Mouse (Mus musculus) layer of hippocampus, postnatal 10 days (tissue): ENCODE data around the gene Brms1. TPM values are rescaled to one million over a fixed set of nuclear protein-coding genes. Genes with fewer than 3 reads are reported as not detected.
"Not testable (repeated sequence)": the region's sequence is repeated elsewhere in the genome, so short reads cannot be mapped to it uniquely, and the experiment has no call there.

Experiments
- DNase-seq, 2 experiments: peaks; one replicate each; pipeline ENCODE4 v3.0.0; 2021; ENCODE audit warnings: low spot score in 2 of 2
- long read RNA-seq: library from polyadenylated mRNA; stranded (forward); transcript quantifications from one replicate; pipeline ENCODE4 v2.0.0, GENCODE M21; 2023
- total RNA-seq, 2 experiments: library from RNA; stranded (reverse); gene quantifications; 2 replicates each; pipeline ENCODE4 v1.2.3; 2021

Brms1 gene
- 10 to 100 TPM in 1 of 2 experiments, 1 to 10 TPM in 1; 8.7 to 11.9 TPM for total RNA-seq
- long read RNA-seq, transcript Brms1-201 (10 exons, 1,388 nt), result major isoform, 16 of 19 reads
- long read RNA-seq, partial matches to known transcripts, result 1 of 19 reads
- long read RNA-seq, other reads (novel, unspliced or antisense), result 2 of 19 reads

DNA sequence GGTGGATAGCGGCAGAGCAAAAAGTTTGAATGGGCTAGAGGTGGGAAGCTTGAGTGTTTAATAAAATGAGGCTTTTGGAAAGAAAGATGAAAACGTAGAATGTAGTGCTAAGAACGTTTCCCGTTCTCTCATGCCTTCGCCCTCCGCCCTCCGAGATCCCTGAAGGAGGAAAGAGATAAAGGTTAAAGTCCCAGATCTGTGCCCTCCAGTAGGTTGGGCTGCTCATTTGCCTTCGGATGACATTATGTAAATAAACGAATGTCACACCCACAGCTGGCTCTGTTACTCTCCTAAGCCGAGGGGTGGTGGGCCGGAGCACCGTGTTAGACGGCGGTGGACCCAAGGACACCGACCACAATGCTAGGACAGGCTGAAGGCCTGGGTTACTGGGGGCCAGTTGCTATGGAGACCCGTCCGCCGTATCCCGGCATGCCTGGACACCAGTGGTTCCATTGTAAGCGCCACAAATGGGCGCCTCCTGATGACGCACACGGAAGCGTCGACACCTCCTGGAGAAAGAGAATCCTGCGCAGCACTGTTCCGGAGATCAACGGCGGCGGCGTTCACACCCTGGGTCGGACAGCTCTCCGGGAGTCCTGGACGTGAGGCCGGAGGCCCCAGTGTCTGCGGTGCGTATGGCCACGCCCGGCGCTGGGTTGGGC, at the start of gene Brms1:
Gene Brms1, plus strand, starts transcription at position 493 of the 662 bp plus-strand sequence.
- peak; percentile 89 to 92 for DNase-seq

DNA sequence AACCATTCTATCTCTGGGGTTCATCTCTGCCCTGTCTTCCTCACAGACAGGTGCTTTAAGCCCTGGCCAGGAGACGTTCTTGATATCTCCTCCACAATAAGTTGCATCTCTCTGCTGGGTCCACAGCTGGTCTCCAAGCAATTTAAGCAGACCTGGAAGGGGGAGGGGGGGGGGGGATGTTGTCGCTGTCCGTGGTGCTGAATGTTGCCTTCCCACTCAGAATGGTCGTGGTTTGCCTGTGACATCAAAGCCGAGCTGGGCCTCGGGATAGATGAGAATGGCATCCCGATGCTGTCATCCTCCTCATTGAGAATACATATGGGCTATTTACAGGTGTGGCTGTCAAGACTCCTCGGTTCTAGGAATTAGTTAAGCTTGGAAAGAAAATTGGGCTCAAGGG, 48.8 kb upstream of the Brms1 start:
- no peak for DNase-seq

DNA sequence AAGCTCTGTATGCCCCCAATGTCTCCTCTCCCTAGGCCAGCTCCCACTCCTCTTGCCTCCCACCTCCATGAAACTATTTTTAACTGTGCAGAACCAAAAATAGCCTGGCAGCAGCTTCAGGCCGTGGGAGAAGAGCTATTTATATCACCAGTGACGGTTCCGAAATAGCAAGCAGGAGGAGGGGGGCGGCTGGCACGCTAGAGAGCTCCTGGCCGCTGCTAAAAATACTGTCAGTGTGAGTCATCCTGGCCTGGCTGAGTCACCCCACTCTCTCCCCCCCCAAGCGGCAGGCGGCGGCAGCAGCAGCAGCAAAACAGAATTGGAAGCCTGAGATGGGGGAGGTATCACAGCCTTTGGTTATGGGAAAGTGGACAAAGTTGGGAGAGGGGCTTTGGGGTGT, 48.2 kb upstream of the Brms1 start:
- peak; percentile 50 to 70 for DNase-seq

DNA sequence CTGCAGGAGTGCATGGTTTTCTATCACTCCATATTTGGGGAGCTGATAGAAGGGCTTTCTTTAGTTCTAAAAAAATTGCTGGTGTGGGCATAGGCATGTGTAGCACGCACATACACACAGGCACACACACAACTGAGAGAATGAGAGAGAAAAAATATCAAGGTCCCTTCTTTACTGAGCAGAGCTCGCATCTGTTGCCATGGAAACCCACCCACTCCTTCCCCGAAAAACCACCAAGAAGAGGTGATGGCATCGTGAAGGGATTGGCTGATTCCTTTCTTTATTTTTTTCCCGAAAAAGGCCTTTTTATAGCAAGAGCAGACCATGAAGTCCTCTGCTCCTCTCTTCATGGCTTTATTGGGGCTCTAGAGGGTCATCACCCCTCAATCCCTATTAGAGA, 47.1 kb upstream of the Brms1 start:
- DNase-seq, result peak in 1 of 2 experiments; percentile 55

DNA sequence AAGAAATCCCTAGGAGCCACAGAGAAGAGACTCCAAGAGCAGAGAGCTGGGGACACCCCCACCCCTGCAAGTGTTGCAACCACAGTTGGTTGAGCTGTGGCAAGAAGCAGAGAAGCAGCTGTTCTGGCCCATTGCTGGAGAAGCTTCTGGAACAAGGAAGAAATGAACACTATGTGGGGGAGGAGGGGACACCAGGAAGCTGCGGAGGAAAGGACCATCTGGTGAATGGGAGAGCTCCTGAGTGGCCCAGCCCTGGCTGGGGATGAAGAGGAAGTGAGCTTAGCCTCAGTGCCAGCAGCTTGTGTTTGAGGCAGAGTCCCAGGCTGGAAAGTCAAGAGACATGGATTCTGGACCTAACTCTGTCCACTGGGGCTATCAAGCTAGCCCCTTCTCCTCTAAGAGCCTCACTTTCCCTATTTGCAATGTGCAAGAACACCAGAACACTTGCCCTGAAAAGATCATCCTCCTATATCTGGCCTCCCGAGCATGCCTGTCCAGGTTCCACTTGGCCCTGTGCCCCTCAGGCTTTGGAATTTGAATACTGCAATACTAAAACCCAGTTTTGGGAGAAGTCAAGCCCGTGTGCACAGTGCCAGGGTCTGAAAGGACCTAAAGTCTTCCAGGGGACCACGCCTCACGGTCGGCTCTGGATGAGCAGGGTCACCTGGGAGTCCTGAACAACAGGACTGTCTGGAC, 41.6 kb upstream of the Brms1 start:
- no peak for DNase-seq

DNA sequence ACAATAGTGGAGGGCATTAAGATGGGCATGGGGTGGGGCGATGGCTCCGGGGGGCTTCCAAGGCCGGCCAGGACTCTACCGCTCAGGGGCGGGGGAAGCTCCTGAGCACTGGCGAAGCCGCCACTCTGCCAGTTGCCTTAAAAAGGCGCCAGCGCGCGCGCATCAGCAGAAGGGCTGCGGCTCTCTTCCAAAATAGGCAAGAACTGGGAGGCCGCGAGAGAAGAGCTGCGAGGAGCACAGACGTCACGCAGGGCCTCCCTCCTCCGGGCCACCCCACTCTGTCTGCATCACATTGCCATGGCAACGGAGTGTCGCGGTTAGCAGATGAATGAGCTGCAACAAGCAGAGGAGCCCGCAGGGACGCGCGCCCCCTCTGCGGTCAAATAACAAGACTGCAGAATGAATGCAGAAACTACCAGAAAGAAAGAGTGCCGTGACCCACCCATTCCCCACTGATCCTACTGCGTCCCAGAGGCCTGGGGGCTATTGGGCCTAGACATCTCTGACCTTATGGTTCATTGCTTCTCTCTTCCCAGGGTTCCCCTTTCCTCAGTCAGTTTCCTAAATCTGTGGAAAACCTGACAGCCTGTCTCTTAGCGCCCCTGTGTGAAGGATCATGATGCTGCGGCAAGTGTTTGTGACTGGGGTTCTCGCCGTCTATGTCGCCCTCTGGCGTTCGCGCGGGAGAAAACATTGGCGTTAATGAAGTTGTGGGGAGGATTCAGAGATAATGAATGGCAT, 39.3 kb upstream of the Brms1 start:
- peak; percentile 84 to 91 for DNase-seq

DNA sequence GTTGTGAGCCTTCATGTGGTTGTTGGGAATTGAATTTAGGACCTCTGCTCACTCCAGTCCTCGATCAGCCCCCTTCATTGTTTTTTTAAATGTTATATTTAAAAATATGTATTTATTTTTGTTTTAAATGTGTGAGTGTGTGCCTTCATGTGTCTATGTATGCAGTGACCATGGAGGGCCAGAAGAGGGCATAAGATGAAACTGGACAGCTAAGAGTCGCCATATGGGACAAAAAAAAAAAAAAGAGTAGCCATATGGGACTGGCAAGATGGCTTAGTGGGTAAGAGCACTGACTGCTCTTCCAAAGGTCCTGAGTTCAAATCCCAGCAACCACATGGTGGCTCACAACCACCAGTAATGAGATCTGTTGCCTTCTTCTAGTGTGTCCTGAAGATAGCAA, 37.5 kb upstream of the Brms1 start:
- not testable (repeated sequence) for DNase-seq

DNA sequence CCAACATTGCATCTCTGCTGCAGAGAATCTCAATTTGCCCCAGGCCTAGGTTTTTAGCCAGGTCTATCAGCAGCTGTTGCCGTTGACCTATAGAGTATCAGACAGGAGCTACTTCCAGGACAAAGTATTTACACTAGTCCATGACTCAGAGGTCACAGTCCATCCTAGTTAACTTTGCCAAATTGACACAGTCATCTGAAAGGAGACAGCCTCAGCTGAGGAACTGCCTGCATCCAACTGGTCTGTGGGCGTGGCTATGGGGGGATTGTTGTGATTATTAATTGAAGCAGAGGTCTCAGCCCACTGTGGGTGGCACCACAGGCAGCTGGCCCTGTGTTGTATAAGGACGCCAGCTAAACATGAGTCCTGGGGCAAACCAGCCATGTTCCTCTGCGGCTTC, 36.2 kb upstream of the Brms1 start:
- no peak for DNase-seq

DNA sequence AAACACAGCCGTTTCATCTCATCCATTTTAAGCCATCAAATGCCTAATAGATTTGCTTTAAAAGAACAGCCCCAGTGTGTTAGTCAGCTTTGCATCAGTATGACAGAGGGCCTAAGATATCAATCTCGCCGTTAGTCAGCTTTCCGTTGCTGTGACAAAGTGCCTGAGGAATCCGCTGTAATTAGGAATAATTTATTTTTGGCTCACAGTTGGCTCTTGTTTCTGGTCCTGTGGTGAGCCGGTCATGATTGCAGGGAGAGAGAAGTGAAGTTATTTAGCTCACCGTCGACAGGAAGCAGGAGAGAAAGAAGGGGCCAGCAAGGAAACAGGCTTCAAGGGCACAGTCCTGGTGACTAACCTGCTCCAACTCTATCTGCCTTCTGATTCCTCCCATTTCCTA, 28.0 kb upstream of the Brms1 start:
- DNase-seq, result no peak

DNA sequence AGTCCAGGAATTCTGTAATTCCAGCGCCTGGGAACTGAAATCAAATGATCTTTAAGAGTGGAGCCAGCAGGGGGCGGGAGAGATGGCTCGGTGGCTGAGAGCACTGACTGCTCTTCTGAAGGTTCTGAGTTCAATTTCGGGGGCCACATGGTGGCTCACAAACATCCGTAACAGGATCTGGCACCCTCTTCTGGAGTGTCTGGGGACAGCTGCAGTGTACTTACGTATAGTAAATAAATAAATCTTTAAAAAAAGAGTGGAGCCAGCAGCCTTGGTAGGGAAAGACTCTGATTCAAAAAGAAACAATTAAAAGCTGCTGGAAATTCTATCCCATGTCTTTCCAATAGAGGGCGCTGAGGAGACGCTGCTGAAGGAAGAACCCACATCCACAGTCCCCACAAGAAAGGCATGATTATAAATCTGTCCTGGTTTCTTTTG, 26.2 kb upstream of the Brms1 start:
- DNase-seq, result no peak

DNA sequence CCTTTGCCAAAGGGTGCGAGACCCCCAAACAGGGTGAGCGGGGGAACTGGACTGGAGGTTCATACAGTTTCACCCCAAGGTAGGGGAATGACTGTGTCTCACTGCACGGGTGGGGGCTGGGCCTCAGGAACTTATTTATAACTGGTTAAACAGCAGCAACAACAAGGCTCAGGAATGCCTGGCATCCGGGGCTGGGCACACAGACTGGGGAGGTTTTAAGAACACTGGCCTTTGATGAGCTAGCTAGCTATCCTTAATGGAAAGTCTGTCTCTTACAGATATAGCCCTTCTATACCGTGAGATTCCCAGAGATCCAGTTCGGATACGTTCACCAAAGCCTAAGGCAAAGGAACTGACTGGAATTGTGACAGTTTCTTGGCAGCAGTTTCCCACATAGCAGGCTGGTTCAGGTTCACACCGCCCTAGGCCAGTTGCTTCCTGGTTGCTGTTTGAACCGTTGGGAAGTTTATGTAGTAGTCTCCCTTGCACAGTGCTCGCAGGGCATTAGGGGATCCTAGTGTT, 24.9 kb upstream of the Brms1 start:
- DNase-seq, result no peak

DNA sequence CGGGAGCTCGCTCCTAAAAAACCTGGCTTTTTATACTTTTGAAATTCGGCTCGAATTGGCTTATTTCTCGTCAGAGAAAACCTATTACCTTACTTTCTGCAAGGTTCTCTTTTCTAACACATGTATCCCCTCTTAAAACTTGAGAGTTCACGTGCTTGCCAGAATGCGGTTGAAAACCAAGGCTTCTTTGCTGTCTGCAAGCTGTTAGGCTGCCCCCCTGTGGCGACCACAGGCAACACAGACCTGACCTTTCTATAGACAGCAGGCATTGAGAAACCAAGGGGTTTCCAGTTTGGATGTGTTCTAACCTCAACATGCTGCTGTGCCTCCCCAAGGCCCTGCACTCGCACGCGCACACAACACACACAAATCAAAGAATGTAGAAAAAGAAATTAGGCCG, 24.4 kb upstream of the Brms1 start:
- peak; percentile 50 to 69 for DNase-seq

DNA sequence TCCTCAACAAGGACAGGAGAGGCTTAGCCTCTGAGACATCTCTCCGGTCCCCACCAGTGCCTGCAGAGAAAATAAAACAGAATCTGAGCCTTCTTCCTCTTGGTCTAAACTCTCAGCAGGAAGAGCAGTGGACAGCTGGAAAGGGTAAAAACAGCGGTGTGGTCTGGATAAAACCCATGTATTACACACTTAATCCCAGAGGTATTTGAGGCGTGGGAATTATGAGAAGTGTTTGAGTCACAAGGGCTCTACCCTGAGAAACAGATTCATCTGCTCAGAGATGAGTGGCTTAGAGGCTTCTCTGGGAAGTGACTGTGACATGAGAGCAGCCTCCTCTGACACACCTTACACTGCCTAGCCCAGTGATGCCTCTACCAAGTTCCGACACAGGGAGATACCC, 23.5 kb upstream of the Brms1 start:
- DNase-seq, result no peak

DNA sequence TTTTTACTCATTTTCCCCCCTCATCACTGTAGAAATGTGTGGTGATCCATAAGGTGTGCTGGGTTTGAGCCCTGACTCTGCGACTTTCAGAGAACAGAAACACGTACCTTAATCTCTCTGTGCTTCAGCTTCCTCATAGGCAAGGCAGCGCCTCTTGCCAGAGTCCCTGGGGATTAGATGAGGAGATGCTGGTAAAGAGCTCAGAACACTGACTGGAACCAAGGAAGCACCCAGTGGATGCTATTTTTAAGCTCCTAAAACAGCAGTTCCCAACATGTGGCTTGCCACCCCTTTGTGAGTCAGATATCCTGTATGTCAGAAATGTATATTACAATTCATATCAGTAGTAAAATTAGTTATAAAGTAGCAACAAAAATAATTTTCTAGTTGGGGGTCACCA, 23.0 kb upstream of the Brms1 start:
- no peak for DNase-seq

DNA sequence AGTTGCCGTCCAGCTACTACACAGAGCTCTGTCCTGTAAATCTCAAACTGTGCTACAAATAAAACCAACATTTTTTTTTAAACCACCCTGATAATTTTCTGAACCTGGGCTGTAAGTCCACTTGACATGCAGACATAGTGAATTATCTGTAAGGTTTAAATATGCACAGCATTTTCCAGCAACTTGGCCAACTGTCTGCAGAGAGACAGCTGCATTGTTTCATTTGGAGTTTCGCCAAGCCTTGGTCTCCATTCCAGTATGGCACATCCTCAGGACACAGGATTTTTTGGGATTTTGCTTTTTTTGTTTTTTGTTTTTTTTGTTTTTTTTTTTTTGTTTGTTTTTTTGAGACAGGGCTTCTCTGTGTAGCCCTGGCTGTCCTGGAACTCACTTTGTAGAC, 19.7 kb upstream of the Brms1 start:
- no peak for DNase-seq

DNA sequence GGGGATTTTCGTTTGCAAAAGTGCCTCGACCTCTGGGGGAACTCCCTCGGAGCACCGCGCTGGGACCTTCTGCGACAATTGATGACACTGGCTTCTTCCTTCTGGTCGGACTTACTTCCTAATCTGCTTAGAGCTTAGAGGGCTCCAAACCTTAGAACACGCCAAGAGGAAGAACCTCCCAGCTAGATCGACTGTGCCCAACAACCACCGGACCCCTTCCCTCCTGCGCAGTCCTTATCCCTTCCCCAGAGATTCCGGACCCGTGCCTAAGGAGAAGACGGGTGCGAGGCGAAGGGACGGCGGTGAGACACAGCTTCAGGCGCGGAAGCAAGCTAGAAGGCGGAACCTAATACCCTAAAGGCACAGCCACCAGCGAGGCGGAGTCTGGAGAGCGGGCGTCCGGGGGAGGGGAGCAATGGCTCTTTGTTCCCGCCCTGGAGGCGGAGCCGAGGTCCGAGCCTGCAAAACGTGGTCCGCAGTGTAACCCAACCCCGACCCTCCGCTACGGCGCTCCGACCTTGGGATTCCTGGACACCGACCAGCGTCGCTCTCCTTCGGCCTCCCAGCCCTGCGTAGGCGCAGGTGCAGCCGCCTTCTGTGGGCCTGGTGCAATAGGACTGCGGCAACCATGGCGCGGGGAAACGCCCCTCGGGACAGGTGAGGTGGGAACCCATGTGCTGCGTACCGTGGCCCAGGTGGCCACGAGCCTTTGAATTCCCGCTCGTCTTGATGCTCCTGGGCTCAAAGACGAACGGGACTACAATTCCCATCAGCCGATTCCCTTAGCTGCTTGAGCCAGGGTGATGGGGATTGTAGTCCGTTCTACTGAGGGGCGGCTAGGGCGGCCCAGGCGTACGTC, 17.3 kb upstream of the Brms1 start, which contains the start of gene Slc29a2:
Gene Slc29a2, plus strand, starts transcription at position 240 of the 859 bp plus-strand sequence.
- DNase-seq, result peak; percentile 83 to 88

DNA sequence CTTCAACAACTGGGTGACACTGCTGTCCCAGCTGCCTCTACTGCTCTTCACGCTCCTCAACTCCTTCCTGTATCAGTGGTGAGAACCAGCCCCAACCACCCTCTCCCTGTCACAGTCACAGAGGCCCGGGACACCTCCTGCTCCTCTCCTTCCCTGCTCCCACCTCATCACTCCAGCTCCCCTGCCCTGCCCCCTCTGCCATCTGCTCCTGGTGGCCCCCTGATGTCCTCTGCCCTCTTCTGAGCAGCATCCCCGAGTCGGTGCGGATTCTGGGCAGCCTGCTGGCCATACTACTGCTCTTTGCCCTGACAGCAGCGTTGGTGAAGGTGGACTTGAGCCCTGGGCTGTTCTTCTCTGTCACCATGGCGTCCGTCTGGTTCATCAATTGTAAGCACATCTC, 15.0 kb upstream of the Brms1 start:
- DNase-seq, result no peak

DNA sequence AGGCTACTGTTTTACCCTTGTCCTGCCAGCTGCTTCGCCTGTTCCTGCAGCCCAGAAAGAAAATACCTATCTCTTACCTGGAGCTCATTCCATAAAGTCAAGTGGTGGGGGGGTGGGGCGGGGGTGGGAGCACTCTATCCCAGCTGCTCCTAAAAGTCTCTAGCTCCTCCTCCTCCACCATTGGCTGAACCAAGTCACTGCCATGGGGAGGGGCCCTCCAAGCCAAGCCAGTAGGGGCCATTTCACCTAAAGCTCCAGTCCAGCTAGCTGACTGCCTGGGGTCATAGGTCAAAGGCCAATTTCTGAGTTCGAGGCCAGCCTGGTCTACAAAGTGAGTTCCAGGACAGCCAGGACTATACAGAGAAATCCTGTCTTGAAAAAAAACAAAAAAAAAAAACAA, 8.5 kb upstream of the Brms1 start:
- DNase-seq, result no peak

DNA sequence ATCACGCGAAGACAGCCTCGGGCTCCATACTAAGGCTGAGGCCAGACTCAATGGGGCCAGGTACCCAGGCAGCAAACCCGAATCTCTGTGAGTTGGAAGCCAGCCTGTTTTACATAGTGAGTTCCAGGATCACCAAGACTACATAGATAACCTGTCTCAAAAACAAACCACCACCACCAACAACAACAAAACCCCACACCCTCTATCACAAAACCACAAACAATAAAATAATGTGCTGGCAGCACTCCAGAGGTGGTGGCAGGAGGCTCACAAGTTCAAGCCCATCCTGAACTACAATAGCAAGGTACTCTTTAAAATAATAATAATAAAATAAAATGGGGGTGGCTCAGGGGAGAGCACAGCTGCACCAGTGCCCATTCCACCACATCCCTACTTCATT, 4.6 kb upstream of the Brms1 start:
- DNase-seq, result no peak

DNA sequence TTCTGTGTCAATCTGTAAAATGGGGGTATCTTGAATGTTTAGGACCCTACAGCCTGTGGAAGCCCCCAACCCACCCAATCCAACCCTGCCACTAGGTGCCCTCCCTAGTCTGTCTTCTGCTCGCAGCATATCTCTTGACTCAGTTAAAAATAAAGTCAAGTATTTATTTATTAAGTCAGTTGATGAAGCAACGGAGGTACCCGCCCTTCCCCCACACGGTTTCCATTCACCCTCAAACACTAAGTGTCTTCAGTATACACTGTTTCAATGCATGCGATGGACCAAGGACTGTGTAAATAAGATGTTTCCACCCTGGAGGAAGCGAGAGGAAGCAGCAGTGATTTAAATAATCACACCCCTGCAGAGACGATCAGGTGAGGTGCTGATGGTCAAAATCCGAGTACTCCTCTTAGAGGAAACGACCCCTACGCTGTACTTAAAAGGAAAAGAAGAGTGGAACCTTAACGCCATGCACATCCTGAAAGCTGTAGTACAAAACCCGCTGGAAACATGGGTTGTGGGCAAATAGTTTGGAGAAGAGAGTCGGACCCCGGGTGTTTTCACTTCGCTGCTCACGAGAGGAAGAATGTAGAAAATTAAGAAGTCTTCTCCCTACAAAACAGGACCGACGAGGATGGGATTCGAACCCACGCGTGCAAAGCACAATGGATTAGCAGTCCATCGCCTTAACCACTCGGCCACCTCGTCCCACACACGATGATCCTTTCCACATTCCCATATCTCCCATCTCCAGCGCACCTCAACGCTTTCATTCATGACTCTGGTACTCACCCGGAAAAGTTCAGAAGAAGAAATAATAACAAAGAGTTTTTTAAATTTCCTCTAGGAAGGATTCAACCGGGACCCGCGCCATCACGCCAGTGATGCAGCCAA, 3.2 kb upstream of the Brms1 start:
- peak; percentile 82 to 90 for DNase-seq
